Mouse (Mus musculus): ENCODE measurements at regions not wholly inside any gene's neighbourhood (a gene's known extent, or its start where the extent isn't known, plus 50 kb on each side); places are given as distances from the start of the nearest gene placed in this dataset.

DNA sequence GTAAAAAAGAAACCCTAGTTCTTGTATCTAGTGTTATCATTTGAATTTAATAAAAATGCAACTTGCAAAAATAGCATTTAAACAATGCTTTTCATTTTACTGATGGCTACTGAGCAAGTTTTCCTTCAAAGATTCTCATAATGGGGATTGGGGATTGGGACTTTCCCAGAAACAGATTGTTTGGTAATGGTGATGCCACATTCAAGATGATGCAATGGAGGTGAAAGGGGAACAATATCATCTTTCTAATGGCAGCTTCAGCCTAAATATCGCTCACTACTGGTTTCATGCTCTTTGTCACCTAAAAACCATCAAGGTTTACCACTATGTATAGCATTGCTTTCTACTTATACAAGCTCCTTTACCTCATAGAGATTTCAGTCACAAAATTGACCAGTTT is 799.3 kb upstream of the 4930412O13Rik start:
- TF ChIP-seq CTCF (IDR thresholded peaks at IDR 0.05; ENCODE audit: borderline replicate concordance, extremely low read depth, insufficient read depth, insufficient read length): no peak
- TF ChIP-seq POLR2A (IDR thresholded peaks at IDR 0.05; ENCODE audit: borderline replicate concordance, extremely low read depth, insufficient read depth, insufficient read length, poor library complexity, severe bottlenecking): no peak

DNA sequence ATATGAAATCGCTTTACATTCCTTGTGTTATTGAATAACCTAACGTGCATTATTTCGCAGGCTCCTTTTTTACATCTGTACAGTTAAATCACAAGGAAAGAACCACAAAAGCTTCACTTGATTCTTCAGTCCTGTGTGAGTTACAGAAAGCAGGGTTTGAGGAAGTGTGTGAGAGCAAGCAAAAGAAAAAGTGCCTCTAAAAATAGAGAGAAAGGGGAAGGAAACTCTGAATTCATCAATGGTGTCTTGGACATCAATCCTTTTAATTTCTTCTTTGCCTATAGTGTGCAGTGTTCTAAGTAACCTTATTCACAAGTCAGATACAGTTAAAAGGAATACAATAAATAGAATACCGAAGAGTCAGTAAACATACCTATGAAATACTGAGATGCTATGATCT is 785.7 kb upstream of the 4930412O13Rik start:
- no peak for DNase-seq (ENCODE audit: low read depth)
- no peak for TF ChIP-seq POLR2A (IDR thresholded peaks at IDR 0.05; ENCODE audit: borderline replicate concordance, extremely low read depth, insufficient read depth, insufficient read length, poor library complexity, severe bottlenecking)
- no peak for TF ChIP-seq CTCF (IDR thresholded peaks at IDR 0.05; ENCODE audit: borderline replicate concordance, extremely low read depth, insufficient read depth, insufficient read length)

More for the DNA sequence above, 799.3 kb upstream of the 4930412O13Rik start:
- no peak for DNase-seq (ENCODE audit: low read depth)

DNA sequence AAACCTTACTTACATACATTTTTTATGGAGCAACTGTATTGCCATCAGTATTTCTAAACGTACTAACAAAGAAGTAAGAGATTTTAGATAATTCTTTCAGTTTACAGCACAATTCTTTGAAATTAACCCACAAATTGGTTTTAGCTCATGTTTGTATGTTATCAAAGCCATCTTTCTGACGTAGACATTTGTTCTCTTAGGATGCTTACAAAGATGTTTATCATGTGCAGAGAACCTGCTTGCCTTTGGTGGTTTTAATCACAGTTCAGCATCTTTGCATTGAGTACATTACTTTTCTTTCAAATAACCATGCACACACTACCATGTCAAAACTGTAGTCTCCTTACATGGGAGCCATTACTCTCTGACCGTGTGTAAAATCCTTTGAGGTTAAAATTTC is 764.4 kb upstream of the 4930412O13Rik start:
- DNase-seq (ENCODE audit: low read depth): no peak
- TF ChIP-seq CTCF (IDR thresholded peaks at IDR 0.05; ENCODE audit: borderline replicate concordance, extremely low read depth, insufficient read depth, insufficient read length) (no peak), POLR2A (IDR thresholded peaks at IDR 0.05; ENCODE audit: borderline replicate concordance, extremely low read depth, insufficient read depth, insufficient read length, poor library complexity, severe bottlenecking) (no peak)

DNA sequence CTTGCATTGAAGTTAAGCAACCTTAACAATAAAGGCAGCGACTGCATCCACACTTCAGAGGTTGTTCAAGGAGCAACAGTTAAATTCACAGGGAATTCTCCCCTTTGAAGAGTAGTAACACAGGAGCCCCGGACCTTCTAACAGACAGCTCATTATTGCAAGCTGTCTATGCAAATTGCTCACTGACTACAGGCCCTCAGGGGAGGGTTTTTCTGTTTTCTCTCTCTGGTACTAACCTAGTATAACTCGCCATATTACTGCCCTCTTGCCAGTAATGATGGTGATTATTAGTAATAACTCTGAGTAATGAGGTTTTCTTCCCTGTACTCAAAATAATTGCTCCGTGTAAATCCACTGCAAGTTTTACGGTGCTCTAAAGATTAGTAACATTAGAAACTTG is 763.5 kb upstream of the 4930412O13Rik start:
- peak; percentile 35 for DNase-seq (ENCODE audit: low read depth)
- no peak for TF ChIP-seq POLR2A (IDR thresholded peaks at IDR 0.05; ENCODE audit: borderline replicate concordance, extremely low read depth, insufficient read depth, insufficient read length, poor library complexity, severe bottlenecking)
- no peak for TF ChIP-seq CTCF (IDR thresholded peaks at IDR 0.05; ENCODE audit: borderline replicate concordance, extremely low read depth, insufficient read depth, insufficient read length)

DNA sequence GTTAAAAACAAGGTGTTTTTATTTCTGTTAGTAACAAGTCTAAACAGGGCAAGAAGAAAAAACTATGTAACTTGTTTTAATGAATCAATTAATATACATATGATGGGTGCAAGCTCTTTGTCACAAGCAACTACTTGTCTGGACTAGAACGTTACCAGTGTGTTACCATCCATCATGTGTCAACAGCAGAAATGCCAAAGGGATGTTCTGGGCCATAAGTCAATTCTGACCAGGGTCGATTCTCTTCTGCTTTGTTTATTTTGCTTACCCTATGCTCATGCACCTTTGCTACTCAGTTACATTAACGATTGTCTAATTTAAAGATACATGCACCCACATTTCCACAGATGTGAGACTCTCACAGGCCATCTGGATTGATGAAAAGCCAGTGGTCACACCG is 744.1 kb upstream of the 4930412O13Rik start:
- TF ChIP-seq CTCF (IDR thresholded peaks at IDR 0.05; ENCODE audit: borderline replicate concordance, extremely low read depth, insufficient read depth, insufficient read length) (no peak), POLR2A (IDR thresholded peaks at IDR 0.05; ENCODE audit: borderline replicate concordance, extremely low read depth, insufficient read depth, insufficient read length, poor library complexity, severe bottlenecking) (no peak)

DNA sequence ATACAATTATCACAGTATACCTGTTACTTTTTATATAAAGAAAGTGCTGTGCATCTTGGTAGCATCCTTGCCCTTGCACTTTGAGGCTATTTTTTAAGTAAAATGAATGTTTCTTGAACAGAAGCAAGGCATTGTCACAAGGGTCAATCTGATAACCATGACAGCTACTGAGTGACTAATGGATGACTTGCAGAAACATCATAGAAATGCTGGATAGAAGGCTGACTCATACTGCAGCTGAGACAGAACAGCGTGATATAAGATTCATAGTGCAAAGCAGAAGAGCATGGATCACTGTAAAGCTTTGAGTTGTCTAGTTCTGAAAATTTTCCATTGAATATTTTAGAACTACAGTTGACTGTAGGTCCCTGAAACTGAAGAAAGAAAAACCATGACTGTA is 739.6 kb upstream of the 4930412O13Rik start:
- TF ChIP-seq POLR2A (IDR thresholded peaks at IDR 0.05; ENCODE audit: borderline replicate concordance, extremely low read depth, insufficient read depth, insufficient read length, poor library complexity, severe bottlenecking): no peak
- TF ChIP-seq CTCF (IDR thresholded peaks at IDR 0.05; ENCODE audit: borderline replicate concordance, extremely low read depth, insufficient read depth, insufficient read length): no peak
- no peak for DNase-seq (ENCODE audit: low read depth)

More for the DNA sequence above, 744.1 kb upstream of the 4930412O13Rik start:
- no peak for DNase-seq (ENCODE audit: low read depth)

GRCm38 (mm10) chr2:9155604-9156003 is 725.4 kb upstream of the 4930412O13Rik start:
- no peak for DNase-seq (ENCODE audit: low read depth)
- TF ChIP-seq CTCF (IDR thresholded peaks at IDR 0.05; ENCODE audit: borderline replicate concordance, extremely low read depth, insufficient read depth, insufficient read length): no peak
- TF ChIP-seq POLR2A (IDR thresholded peaks at IDR 0.05; ENCODE audit: borderline replicate concordance, extremely low read depth, insufficient read depth, insufficient read length, poor library complexity, severe bottlenecking): no peak

- DNase-seq (ENCODE audit: low read depth): no peak
- TF ChIP-seq POLR2A (IDR thresholded peaks at IDR 0.05; ENCODE audit: borderline replicate concordance, extremely low read depth, insufficient read depth, insufficient read length, poor library complexity, severe bottlenecking): no peak
- no peak for TF ChIP-seq CTCF (IDR thresholded peaks at IDR 0.05; ENCODE audit: borderline replicate concordance, extremely low read depth, insufficient read depth, insufficient read length)
Measured at GRCm38 (mm10) chr2:9160181-9160580, 720.9 kb upstream of the 4930412O13Rik start.

- TF ChIP-seq CTCF (IDR thresholded peaks at IDR 0.05; ENCODE audit: borderline replicate concordance, extremely low read depth, insufficient read depth, insufficient read length): no peak
- no peak for TF ChIP-seq POLR2A (IDR thresholded peaks at IDR 0.05; ENCODE audit: borderline replicate concordance, extremely low read depth, insufficient read depth, insufficient read length, poor library complexity, severe bottlenecking)
- DNase-seq (ENCODE audit: low read depth): no peak
Measured at GRCm38 (mm10) chr2:9163819-9164560, 717.1 kb upstream of the 4930412O13Rik start.

GRCm38 (mm10) chr2:9182127-9182526 is 698.9 kb upstream of the 4930412O13Rik start:
- no peak for TF ChIP-seq POLR2A (IDR thresholded peaks at IDR 0.05; ENCODE audit: borderline replicate concordance, extremely low read depth, insufficient read depth, insufficient read length, poor library complexity, severe bottlenecking)
- TF ChIP-seq CTCF (IDR thresholded peaks at IDR 0.05; ENCODE audit: borderline replicate concordance, extremely low read depth, insufficient read depth, insufficient read length): no peak
- DNase-seq (ENCODE audit: low read depth): peak; percentile 45

DNA sequence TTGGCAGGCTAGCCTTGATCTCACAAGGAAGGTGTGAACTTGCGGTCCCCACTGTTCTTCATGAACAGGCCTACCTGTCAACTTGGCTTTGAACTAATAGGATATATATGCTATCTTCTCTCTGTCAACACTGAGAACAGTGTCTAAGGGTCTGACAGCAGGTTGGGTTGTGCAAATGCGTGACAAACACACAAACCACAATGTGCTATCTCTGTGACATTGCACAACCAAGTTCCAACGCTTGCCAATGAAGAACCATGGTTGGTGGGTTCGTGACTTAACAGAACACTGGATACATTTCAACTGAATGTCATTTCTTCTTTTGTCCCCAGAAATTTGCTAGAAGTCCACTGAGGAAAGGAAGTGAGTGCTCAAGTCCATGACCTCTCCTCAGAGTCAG is 696.8 kb upstream of the 4930412O13Rik start:
- no peak for DNase-seq (ENCODE audit: low read depth)
- no peak for TF ChIP-seq POLR2A (IDR thresholded peaks at IDR 0.05; ENCODE audit: borderline replicate concordance, extremely low read depth, insufficient read depth, insufficient read length, poor library complexity, severe bottlenecking)
- TF ChIP-seq CTCF (IDR thresholded peaks at IDR 0.05; ENCODE audit: borderline replicate concordance, extremely low read depth, insufficient read depth, insufficient read length): no peak

Measured in brain, embryonic 14.5 days (tissue).